Mouse (Mus musculus) adrenal gland, adult 18-20 months (tissue): ENCODE measurements at regions not wholly inside any gene's neighbourhood (a gene's known extent, or its start where the extent isn't known, plus 50 kb on each side); places are given as distances from the start of the nearest gene placed in this dataset.

ENCODE experiments used
- DNase-seq, 2 experiments: peaks; one replicate each; pipeline ENCODE4 v3.0.0; 2021 to 2022; ENCODE audit warnings: low spot score in 2 of 2

- DNase-seq: peak in 1 of 2 experiments; percentile 3
Measured at GRCm38 (mm10) chr16:84039946-84040345, 475.0 kb upstream of the A730009L09Rik start.

- no peak for DNase-seq
Measured at GRCm38 (mm10) chr16:84042010-84042449, 472.9 kb upstream of the A730009L09Rik start.

GRCm38 (mm10) chr16:84045333-84045732 is 469.6 kb upstream of the A730009L09Rik start:
- no peak for DNase-seq
